12 mouse cellular contexts compared by ENCODE assay signal in genomic region chr9:112071368-112071767, GRCm38 (mm10).
DNase-seq lines count a peak whose midpoint lies in the region; ATAC-seq lines count a peak whose summit lies in the region.
"Had no signal": no experiment of that assay in that cellular context is flagged by ENCODE, and none has a peak within 500 bp of the region (broad histone marks: within the 10 kb centered on the region; RNA-seq: fewer than 3 reads in every experiment).

No protein-coding gene starts in this region.

- H3K9ac ChIP-seq in forebrain, embryonic 16.5 days (replicated peaks; ENCODE audit: low read depth, low read length) = no peak overlapping the region
- H3K9ac ChIP-seq in forebrain, embryonic 12.5 days = no peak overlapping the region
- no peak overlapping the region for H3K9ac ChIP-seq in heart, embryonic 11.5 days (ENCODE audit: low read depth, low read length)

- H3K27ac ChIP-seq in forebrain, embryonic 16.5 days (ENCODE audit: low read length) = peak overlapping the region; percentile 63; the same call in 1 of the 2 replicates
- H3K27ac ChIP-seq in forebrain, embryonic 12.5 days = no peak overlapping the region
- H3K27ac ChIP-seq in heart, embryonic 11.5 days (ENCODE audit: low read depth, low read length) = peak overlapping the region; percentile 88

- H3K4me2 ChIP-seq in forebrain, embryonic 16.5 days (ENCODE audit: low read length) = no peak overlapping the region
- no peak overlapping the region for H3K4me2 ChIP-seq in forebrain, embryonic 12.5 days
- peak overlapping the region; percentile 37 for H3K4me2 ChIP-seq in heart, embryonic 11.5 days

- no peaks in the 10 kb centered on the region for H3K9me3 ChIP-seq in forebrain, embryonic 16.5 days (ENCODE audit: control insufficient read depth, low read length)
- H3K9me3 ChIP-seq in forebrain, embryonic 12.5 days = no peaks in the 10 kb centered on the region
- H3K9me3 ChIP-seq in heart, embryonic 11.5 days (replicated peaks; ENCODE audit: control insufficient read depth, low read length) = no peaks in the 10 kb centered on the region

- H3K27me3 ChIP-seq in forebrain, embryonic 16.5 days (replicated peaks; ENCODE audit: control insufficient read depth, insufficient read depth, low read length) = no peaks in the 10 kb centered on the region
- no peaks in the 10 kb centered on the region for H3K27me3 ChIP-seq in forebrain, embryonic 12.5 days
- no peaks in the 10 kb centered on the region for H3K27me3 ChIP-seq in heart, embryonic 11.5 days (ENCODE audit: control insufficient read depth, insufficient read depth, low read length)

- 0 out of 2 replicates have a peak, but pooled peaks cover 2% of the 10 kb centered on the region for H3K36me3 ChIP-seq in forebrain, embryonic 16.5 days (ENCODE audit: control insufficient read depth, insufficient read depth)
- H3K36me3 ChIP-seq in forebrain, embryonic 12.5 days (replicated peaks) = no peaks in the 10 kb centered on the region
- no peaks in the 10 kb centered on the region for H3K36me3 ChIP-seq in heart, embryonic 11.5 days (ENCODE audit: control insufficient read depth, insufficient read depth, low read length)

- 31% methylated on average over 3 of the region's 3 CpGs for WGBS in forebrain, embryonic 16.5 days
- 48% methylated on average over 3 of the region's 3 CpGs for WGBS in forebrain, embryonic 12.5 days
- 39% methylated on average over 3 of the region's 3 CpGs for WGBS in heart, embryonic 11.5 days (ENCODE audit: insufficient replicate concordance)

- H3K4me3 ChIP-seq in forebrain, embryonic 16.5 days (replicated peaks; ENCODE audit: low read length) = no peak overlapping the region
- no peak overlapping the region for H3K4me3 ChIP-seq in forebrain, embryonic 12.5 days (replicated peaks)
- no peak overlapping the region for H3K4me3 ChIP-seq in heart, embryonic 11.5 days (ENCODE audit: low read depth, low read length)

- ATAC-seq in forebrain, embryonic 16.5 days = no peak
- no peak for ATAC-seq in forebrain, embryonic 12.5 days (ENCODE audit: low FRiP score)
- no peak; the same call in 1 of the 2 replicates for ATAC-seq in heart, embryonic 11.5 days (replicated peaks; ENCODE audit: insufficient number of reproducible peaks, low FRiP score, low TSS enrichment)
- no peak for ATAC-seq in granulocyte monocyte progenitor cell, adult 5-6 weeks (replicated peaks; ENCODE audit: poor library complexity, severe bottlenecking)
- ATAC-seq: CD4-positive, CD25-positive, alpha-beta regulatory T cell, adult 4 months; Patski had no signal

- DNase-seq in brain, adult 2 months (ENCODE audit: low read depth, low spot score) = peak; percentile 48
- peak; percentile 25 for DNase-seq in mesoderm, embryonic 11.5 days (ENCODE audit: low read depth, low spot score)
- no peak for DNase-seq in frontal cortex, postnatal 25 days (ENCODE audit: low spot score in 2 of 2)
- no peak for DNase-seq in right cerebral cortex, postnatal 14 days
- DNase-seq: lung, adult 18-20 months; right cerebral cortex, adult 18-20 months had no signal

- peaks cover 11% of the 10 kb centered on the region for H3K4me1 ChIP-seq in forebrain, embryonic 16.5 days (replicated peaks; ENCODE audit: control insufficient read depth, insufficient read depth, low read length)
- peaks cover 24% of the 10 kb centered on the region for H3K4me1 ChIP-seq in forebrain, embryonic 12.5 days
- H3K4me1 ChIP-seq in heart, embryonic 11.5 days (ENCODE audit: control insufficient read depth, insufficient read depth, low read length) = peaks cover 9% of the 10 kb centered on the region; the same call in 1 of the 2 replicates

Comparison
In these comparisons a context has a peak if more than half of its experiments do, and no peak if none do; other contexts are left out.
1. DNase-seq: peak in brain, adult 2 months (single experiment) and mesoderm, embryonic 11.5 days (single experiment); none in frontal cortex, postnatal 25 days (0 of 2) and right cerebral cortex, postnatal 14 days (single experiment).